Mouse (Mus musculus) CH12.LX (cell line): ENCODE results near the gene Mxd1. TPM values are rescaled to one million over a fixed set of nuclear protein-coding genes. Genes with fewer than 3 reads are reported as not detected.

Source experiments
- DNase-seq: peaks from one replicate; pipeline ENCODE4 v3.0.0-alpha.2; 2013; ENCODE audit errors: extremely low read depth
- H3K27ac ChIP-seq: 2 replicates; pipeline ENCODE4 v1.5.1; 2012; ENCODE audit warnings: low read depth, mild to moderate bottlenecking, control low read depth, moderate library complexity; ENCODE audit not compliant: insufficient read depth
- H3K27me3 ChIP-seq: replicated peaks from 2 replicates; pipeline ENCODE3; 2012; ENCODE audit warnings: inconsistent platforms
- H3K36me3 ChIP-seq, 2 experiments: replicated peaks in 1 of 2; 2 replicates each; pipeline versions ENCODE3 to v1.6.1; 2012; ENCODE audit warnings: inconsistent platforms in 1 of 2, low read length in 1 of 2, mild to moderate bottlenecking in 1 of 2, mixed read lengths in 1 of 2, moderate library complexity in 1 of 2; ENCODE audit not compliant: control insufficient read depth in 1 of 2, insufficient read depth in 1 of 2
- H3K4me1 ChIP-seq, 2 experiments: 2 replicates each; pipeline ENCODE4 v1.6.1; 2012; ENCODE audit warnings: inconsistent platforms in 1 of 2, moderate library complexity in 1 of 2; ENCODE audit not compliant: insufficient read depth in 2 of 2, control insufficient read depth in 1 of 2
- H3K4me2 ChIP-seq: 2 replicates; pipeline ENCODE4 v1.6.1; 2012; ENCODE audit warnings: low read depth, mild to moderate bottlenecking, control low read depth; ENCODE audit not compliant: poor library complexity, insufficient read depth, severe bottlenecking
- H3K4me3 ChIP-seq, 3 experiments: fragments of 150-350 bp in 1 of 3; sonication (generic) in 1 of 3; replicated peaks in 1 of 3; 2 replicates each; pipeline versions ENCODE3 to v1.5.1; 2011 to 2012; ENCODE audit warnings: low read depth in 2 of 3, low read length in 2 of 3, mild to moderate bottlenecking in 2 of 3, moderate library complexity in 2 of 3, control low read depth in 1 of 3, improper control_type of control experiment in 1 of 3, inconsistent platforms in 1 of 3, mixed read lengths in 1 of 3; ENCODE audit not compliant: poor library complexity in 1 of 3
- H3K79me2 ChIP-seq: replicated peaks from 2 replicates; pipeline ENCODE4 v1.6.1; 2012; ENCODE audit warnings: mild to moderate bottlenecking, moderate library complexity; ENCODE audit not compliant: control insufficient read depth, poor library complexity, insufficient read depth, severe bottlenecking; ENCODE audit errors: extremely low read depth
- H3K9ac ChIP-seq: 2 replicates; pipeline ENCODE4 v1.6.1; 2012; ENCODE audit warnings: low read depth, mild to moderate bottlenecking, control low read depth, moderate library complexity; ENCODE audit not compliant: insufficient read depth
- H3K9me3 ChIP-seq: replicated peaks from 2 replicates; pipeline ENCODE3; 2012; ENCODE audit warnings: low read length, inconsistent platforms, mixed read lengths
- BHLHE40 ChIP-seq: IDR thresholded peaks from 2 replicates; pipeline ENCODE4 v1.6.1; 2011; ENCODE audit warnings: mild to moderate bottlenecking, low read depth, low read length, improper control_type of control experiment
- CHD1 ChIP-seq: IDR thresholded peaks from 2 replicates; pipeline ENCODE4 v1.6.1; 2012; ENCODE audit warnings: low read depth, low read length, improper control_type of control experiment, inconsistent platforms
- CHD2 ChIP-seq: IDR thresholded peaks from 2 replicates; pipeline ENCODE4 v1.6.1; 2011; ENCODE audit warnings: low read length, improper control_type of control experiment
- CTCF ChIP-seq, 2 experiments: IDR thresholded peaks in 1 of 2; conservative IDR thresholded peaks in 1 of 2; 2 replicates each; pipeline ENCODE4 v1.5.1; 2011 to 2012; ENCODE audit warnings: low read depth in 2 of 2, low read length in 2 of 2, improper control_type of control experiment in 1 of 2, inconsistent platforms in 1 of 2, mild to moderate bottlenecking in 1 of 2, moderate library complexity in 1 of 2
- E2F4 ChIP-seq: IDR thresholded peaks from 2 replicates; pipeline ENCODE4 v1.6.1; 2011; ENCODE audit warnings: low read depth, low read length, improper control_type of control experiment; ENCODE audit not compliant: insufficient replicate concordance
- ELF1 ChIP-seq: IDR thresholded peaks from 2 replicates; pipeline ENCODE4 v1.6.1; 2014; ENCODE audit warnings: low read depth, mild to moderate bottlenecking, inconsistent platforms, low read length, improper control_type of control experiment
- EP300 ChIP-seq: IDR thresholded peaks from 2 replicates; pipeline ENCODE4 v1.6.1; 2011; ENCODE audit warnings: low read length, improper control_type of control experiment
- ETS1 ChIP-seq: conservative IDR thresholded peaks from 2 replicates; pipeline ENCODE4 v1.6.1; 2012; ENCODE audit warnings: low read depth, mild to moderate bottlenecking, inconsistent platforms, low read length, improper control_type of control experiment, moderate library complexity
- GABPA ChIP-seq: IDR thresholded peaks from 2 replicates; pipeline ENCODE4 v1.6.1; 2012; ENCODE audit warnings: low read depth, low read length, improper control_type of control experiment, inconsistent platforms; ENCODE audit not compliant: insufficient replicate concordance
- HCFC1 ChIP-seq: IDR thresholded peaks from 2 replicates; pipeline ENCODE4 v1.6.1; 2012; ENCODE audit warnings: low read depth, mild to moderate bottlenecking, inconsistent platforms, low read length, improper control_type of control experiment
- IRF4 ChIP-seq: IDR thresholded peaks from 2 replicates; pipeline ENCODE4 v1.6.1; 2014; ENCODE audit warnings: low read depth, mild to moderate bottlenecking, inconsistent platforms, low read length, improper control_type of control experiment
- JUN ChIP-seq: IDR thresholded peaks from 2 replicates; pipeline ENCODE4 v1.6.1; 2011; ENCODE audit warnings: low read depth, mild to moderate bottlenecking, low read length, improper control_type of control experiment, moderate library complexity; ENCODE audit not compliant: insufficient read depth
- JUND ChIP-seq: conservative IDR thresholded peaks from 2 replicates; pipeline ENCODE4 v1.6.1; 2011; ENCODE audit warnings: low read depth, low read length, improper control_type of control experiment
- KAT2A ChIP-seq: IDR thresholded peaks from 2 replicates; pipeline ENCODE4 v1.6.1; 2012; ENCODE audit warnings: low read length, improper control_type of control experiment, inconsistent platforms; ENCODE audit not compliant: insufficient replicate concordance
- MAFK ChIP-seq: IDR thresholded peaks from 2 replicates; pipeline ENCODE4 v1.6.1; 2011; ENCODE audit warnings: low read length, improper control_type of control experiment; ENCODE audit not compliant: insufficient replicate concordance
- MAX ChIP-seq: IDR thresholded peaks from 2 replicates; pipeline ENCODE4 v1.6.1; 2011; ENCODE audit warnings: low read length, improper control_type of control experiment
- MAZ ChIP-seq: IDR thresholded peaks from 2 replicates; pipeline ENCODE4 v1.6.1; 2012; ENCODE audit warnings: low read depth, mild to moderate bottlenecking, inconsistent platforms, low read length, improper control_type of control experiment, moderate library complexity
- MEF2A ChIP-seq: IDR thresholded peaks from 2 replicates; pipeline ENCODE4 v1.6.1; 2014; ENCODE audit warnings: low read depth, mild to moderate bottlenecking, inconsistent platforms, low read length, improper control_type of control experiment, borderline replicate concordance
- MYC ChIP-seq: IDR thresholded peaks from 2 replicates; pipeline ENCODE4 v1.6.1; 2011; ENCODE audit warnings: low read depth, mild to moderate bottlenecking, improper control_type of control experiment, low read length
- NELFE ChIP-seq: IDR thresholded peaks from 2 replicates; pipeline ENCODE4 v1.6.1; 2011; ENCODE audit warnings: low read depth, low read length, improper control_type of control experiment
- NRF1 ChIP-seq: IDR thresholded peaks from 2 replicates; pipeline ENCODE4 v1.6.1; 2014; ENCODE audit warnings: low read depth, mild to moderate bottlenecking, inconsistent platforms, low read length, improper control_type of control experiment, moderate library complexity
- PAX5 ChIP-seq: IDR thresholded peaks from 2 replicates; pipeline ENCODE4 v1.6.1; 2012; ENCODE audit warnings: low read length, inconsistent platforms, mixed read lengths
- POLR2A ChIP-seq: IDR thresholded peaks from 2 replicates; pipeline ENCODE4 v1.6.1; 2011; ENCODE audit warnings: low read depth, mild to moderate bottlenecking, improper control_type of control experiment, low read length
- POLR2AphosphoS2 ChIP-seq: IDR thresholded peaks from 2 replicates; pipeline ENCODE4 v1.6.1; 2011; ENCODE audit warnings: low read depth, low read length, improper control_type of control experiment
- RAD21 ChIP-seq: IDR thresholded peaks from 2 replicates; pipeline ENCODE4 v1.6.1; 2011; ENCODE audit warnings: low read depth, mild to moderate bottlenecking, low read length, improper control_type of control experiment, moderate library complexity
- RCOR1 ChIP-seq: conservative IDR thresholded peaks from 2 replicates; pipeline ENCODE4 v1.6.1; 2012; ENCODE audit warnings: low read depth, mild to moderate bottlenecking, inconsistent platforms, low read length, improper control_type of control experiment
- SIN3A ChIP-seq: IDR thresholded peaks from 2 replicates; pipeline ENCODE4 v1.6.1; 2012; ENCODE audit warnings: low read length, improper control_type of control experiment, inconsistent platforms
- SMC3 ChIP-seq: IDR thresholded peaks from 2 replicates; pipeline ENCODE4 v1.6.1; 2011; ENCODE audit warnings: low read depth, low read length, improper control_type of control experiment
- TBP ChIP-seq: conservative IDR thresholded peaks from 2 replicates; pipeline ENCODE4 v1.6.1; 2011; ENCODE audit warnings: low read depth, low read length, improper control_type of control experiment
- TCF12 ChIP-seq: IDR thresholded peaks from 2 replicates; pipeline ENCODE4 v1.6.1; 2014; ENCODE audit warnings: low read depth, mild to moderate bottlenecking, inconsistent platforms, low read length, improper control_type of control experiment
- UBTF ChIP-seq: IDR thresholded peaks from 2 replicates; pipeline ENCODE4 v1.6.1; 2012; ENCODE audit warnings: low read depth, mild to moderate bottlenecking, inconsistent platforms, low read length, improper control_type of control experiment, moderate library complexity
- USF1 ChIP-seq: IDR thresholded peaks from 2 replicates; pipeline ENCODE4 v1.6.1; 2014; ENCODE audit warnings: low read depth, mild to moderate bottlenecking, inconsistent platforms, low read length, improper control_type of control experiment
- USF2 ChIP-seq: conservative IDR thresholded peaks from 2 replicates; pipeline ENCODE4 v1.6.1; 2011; ENCODE audit warnings: low read depth, low read length, improper control_type of control experiment
- ZC3H11A ChIP-seq: IDR thresholded peaks from 2 replicates; pipeline ENCODE4 v1.6.1; 2012; ENCODE audit warnings: low read depth, mild to moderate bottlenecking, inconsistent platforms, low read length, improper control_type of control experiment
- ZKSCAN1 ChIP-seq: IDR thresholded peaks from 2 replicates; pipeline ENCODE4 v1.6.1; 2012; ENCODE audit warnings: low read depth, inconsistent platforms, low read length, improper control_type of control experiment, borderline replicate concordance
- ZNF384 ChIP-seq: IDR thresholded peaks from 2 replicates; pipeline ENCODE4 v1.6.1; 2012; ENCODE audit warnings: low read depth, low read length, improper control_type of control experiment, inconsistent platforms
- dilution Hi-C: fragments of 300-500 bp; cut with MboI; formaldehyde crosslinking; loops from 2 replicates; pipeline ENCODE4 v1.14.3; 2020; ENCODE audit warnings: low sequenced_read_pairs; ENCODE audit not compliant: extremely low pct_unique_long_range_greater_than_20kb, extremely low pct_ligation_motif_present
- in situ Hi-C: fragments of 300-500 bp; cut with MboI; formaldehyde crosslinking; loops from 3 replicates; pipeline ENCODE4 v1.14.3; 2019; ENCODE audit warnings: low sequenced_read_pairs, low pct_ligation_motif_present, low pct_unique_long_range_greater_than_20kb, mixed read lengths
- polyA plus RNA-seq: library from polyadenylated mRNA; unstranded; fragments of >175 nt; gene quantifications from 2 replicates; pipeline ENCODE4 v1.2.1, GENCODE M21; 2012; ENCODE audit warnings: low read depth; ENCODE audit not compliant: insufficient read length
- total RNA-seq, 2 experiments: library from RNA; depleted of rRNA; stranded (reverse); fragments of 300-350 nt in 1 of 2; fragments of >200 nt in 1 of 2; gene quantifications; 2 replicates each; pipeline ENCODE4 v1.2.3; 2012 to 2014

Gene Mxd1
- total and polyA plus RNA-seq, 3 experiments, result 0.50 to 1.6 (median 0.97) TPM

- H3K4me1 ChIP-seq, result peaks cover 2 to 15% of the 10 kb centered on the region in 2 experiments; a peak in 3 of 4 replicates
- H3K36me3 ChIP-seq, result peaks cover 23 to 56% of the 10 kb centered on the region in 2 experiments
- H3K27me3 ChIP-seq, result peaks cover 2% of the 10 kb centered on the region
- H3K79me2 ChIP-seq, result peaks cover 3% of the 10 kb centered on the region; the same call in 1 of the 2 replicates
- H3K27ac ChIP-seq, result no peak overlapping the region
- H3K4me2 ChIP-seq, result no peak overlapping the region
- peak; percentile 82 for DNase-seq
- dilution Hi-C loops, result no loop called here
- in situ Hi-C loops, result loop anchor here (10.0 kb wide), 1 partner anchor 236 kb away; the partner anchor contains the start of gene C87436
- TF ChIP-seq USF2, result no peak
- no peak for TF ChIP-seq POLR2A
- no peak for TF ChIP-seq MAZ
- TF ChIP-seq JUN, result no peak
- TF ChIP-seq UBTF, result no peak
- peak; percentile 89 for TF ChIP-seq SMC3
- TF ChIP-seq JUND, result no peak
- no peak for TF ChIP-seq SIN3A
- no peak for TF ChIP-seq PAX5
- no peak for TF ChIP-seq NELFE
- no peak for TF ChIP-seq MYC
- TF ChIP-seq USF1, result no peak
- TF ChIP-seq TBP, result no peak
- no peak for TF ChIP-seq ELF1
- no peak for TF ChIP-seq MEF2A
- no peak for TF ChIP-seq RCOR1
- TF ChIP-seq HCFC1, result no peak
- TF ChIP-seq CHD1, result no peak
- no peak for TF ChIP-seq BHLHE40
- TF ChIP-seq CTCF (conservative IDR thresholded peaks at IDR 0.05 in 1 of 2, IDR thresholded peaks at IDR 0.05 in 1 of 2; ENCODE audit: low read depth in 2 of 2, low read length in 2 of 2), result peak; percentile 85 to 94
- TF ChIP-seq TCF12, result no peak
- TF ChIP-seq ZKSCAN1, result no peak
- TF ChIP-seq IRF4, result 0 out of 2 replicates have a peak, but pooled peaks have one; percentile 16
- TF ChIP-seq ZC3H11A, result peak; percentile 53
- no peak for TF ChIP-seq MAX
- no peak for TF ChIP-seq ZNF384
- no peak for TF ChIP-seq E2F4
- peak; percentile 95 for TF ChIP-seq RAD21
- no peak for TF ChIP-seq POLR2AphosphoS2
- TF ChIP-seq KAT2A, result no peak
- no peak for TF ChIP-seq CHD2
- no peak for TF ChIP-seq EP300
- no peak for TF ChIP-seq GABPA
- TF ChIP-seq NRF1, result no peak
- no peak for TF ChIP-seq MAFK
- TF ChIP-seq ETS1, result no peak
- no peaks in the 10 kb centered on the region for H3K9me3 ChIP-seq
- H3K4me3 ChIP-seq, result no peak overlapping the region
- no peak overlapping the region for H3K9ac ChIP-seq
Observed at GRCm38 (mm10) chr6:86670873-86671272, 1.9 kb upstream of the Mxd1 start.
